Mouse (Mus musculus): Measurements from ENCODE around the gene 1110002E22Rik. TPM values are rescaled to one million over a fixed set of nuclear protein-coding genes. Genes with fewer than 3 reads are reported as not detected.

Gene 1110002E22Rik
- polyA plus RNA-seq, 1 experiment = 0.05 TPM

- 55% methylated on average over 14 of the region's 14 CpGs for whole genome bisulfite sequencing
- DNase-seq (ENCODE audit: low read depth in 1 of 2, low spot score in 2 of 2) = no peak
- no peak overlapping the region for H3K27ac ChIP-seq (ENCODE audit: insufficient read depth, low read length)
- H3K36me3 ChIP-seq (ENCODE audit: control insufficient read depth, insufficient read depth, low read length) = no peaks in the 10 kb centered on the region
- H3K4me1 ChIP-seq (ENCODE audit: control insufficient read depth, insufficient read depth, insufficient read length) = no peaks in the 10 kb centered on the region
- peak overlapping the region; percentile 3; the same call in 1 of the 2 replicates for H3K4me3 ChIP-seq (ENCODE audit: extremely low read depth, insufficient read depth, insufficient read length)
- no peak for TF ChIP-seq CTCF (IDR thresholded peaks at IDR 0.05; ENCODE audit: extremely low read depth, insufficient read depth, insufficient read length, insufficient replicate concordance)
- TF ChIP-seq POLR2A (IDR thresholded peaks at IDR 0.05; ENCODE audit: low read depth, low read length) = no peak
- H3K27me3 ChIP-seq (ENCODE audit: control insufficient read depth, insufficient read depth, low read length) = no peaks in the 10 kb centered on the region
Observed at GRCm38 (mm10) chr3:138118831-138119230, 54.0 kb downstream of the 1110002E22Rik start.

GRCm38 (mm10) chr3:138119444-138120105 is 54.7 kb downstream of the 1110002E22Rik start:
- H3K27ac ChIP-seq (ENCODE audit: insufficient read depth, low read length) = no peak overlapping the region
- 94% methylated on average over 16 of the region's 16 CpGs for WGBS
- DNase-seq (ENCODE audit: low read depth in 1 of 2, low spot score in 2 of 2) = no peak
- H3K4me3 ChIP-seq (ENCODE audit: extremely low read depth, insufficient read depth, insufficient read length) = no peak overlapping the region
- no peaks in the 10 kb centered on the region for H3K27me3 ChIP-seq (ENCODE audit: control insufficient read depth, insufficient read depth, low read length)
- no peak for TF ChIP-seq POLR2A (IDR thresholded peaks at IDR 0.05; ENCODE audit: low read depth, low read length)
- no peak for TF ChIP-seq CTCF (IDR thresholded peaks at IDR 0.05; ENCODE audit: extremely low read depth, insufficient read depth, insufficient read length, insufficient replicate concordance)
- H3K4me1 ChIP-seq (ENCODE audit: control insufficient read depth, insufficient read depth, insufficient read length) = no peaks in the 10 kb centered on the region
- no peaks in the 10 kb centered on the region for H3K36me3 ChIP-seq (ENCODE audit: control insufficient read depth, insufficient read depth, low read length)

- no peaks in the 10 kb centered on the region for H3K4me1 ChIP-seq (ENCODE audit: control insufficient read depth, insufficient read depth, insufficient read length)
- no peak for TF ChIP-seq POLR2A (IDR thresholded peaks at IDR 0.05; ENCODE audit: low read depth, low read length)
- no peak for TF ChIP-seq CTCF (IDR thresholded peaks at IDR 0.05; ENCODE audit: extremely low read depth, insufficient read depth, insufficient read length, insufficient replicate concordance)
- WGBS = 82% methylated on average over 2 of the region's 2 CpGs
Observed at GRCm38 (mm10) chr3:138121461-138121860, 56.6 kb downstream of the 1110002E22Rik start.

GRCm38 (mm10) chr3:138123842-138124241 is 59.0 kb downstream of the 1110002E22Rik start:
- no peaks in the 10 kb centered on the region for H3K27me3 ChIP-seq (ENCODE audit: control insufficient read depth, insufficient read depth, low read length)
- TF ChIP-seq POLR2A (IDR thresholded peaks at IDR 0.05; ENCODE audit: low read depth, low read length) = no peak
- no peak for TF ChIP-seq CTCF (IDR thresholded peaks at IDR 0.05; ENCODE audit: extremely low read depth, insufficient read depth, insufficient read length, insufficient replicate concordance)
- DNase-seq (ENCODE audit: low read depth in 1 of 2, low spot score in 2 of 2) = no peak
- H3K36me3 ChIP-seq (ENCODE audit: control insufficient read depth, insufficient read depth, low read length) = no peaks in the 10 kb centered on the region
- 90% methylated on average over 10 of the region's 10 CpGs for WGBS
- no peak overlapping the region for H3K4me3 ChIP-seq (ENCODE audit: extremely low read depth, insufficient read depth, insufficient read length)
- no peaks in the 10 kb centered on the region for H3K4me1 ChIP-seq (ENCODE audit: control insufficient read depth, insufficient read depth, insufficient read length)
- H3K27ac ChIP-seq (ENCODE audit: insufficient read depth, low read length) = no peak overlapping the region

More at GRCm38 (mm10) chr3:138121461-138121860, 56.6 kb downstream of the 1110002E22Rik start:
- no peak for DNase-seq (ENCODE audit: low read depth in 1 of 2, low spot score in 2 of 2)
- no peak overlapping the region for H3K27ac ChIP-seq (ENCODE audit: insufficient read depth, low read length)
- no peak overlapping the region for H3K4me3 ChIP-seq (ENCODE audit: extremely low read depth, insufficient read depth, insufficient read length)
- no peaks in the 10 kb centered on the region for H3K36me3 ChIP-seq (ENCODE audit: control insufficient read depth, insufficient read depth, low read length)
- no peaks in the 10 kb centered on the region for H3K27me3 ChIP-seq (ENCODE audit: control insufficient read depth, insufficient read depth, low read length)

GRCm38 (mm10) chr3:138129110-138129509 is 64.3 kb downstream of the 1110002E22Rik start:
- 94% methylated on average over 6 of the region's 6 CpGs for WGBS
- H3K4me1 ChIP-seq (ENCODE audit: control insufficient read depth, insufficient read depth, insufficient read length) = no peaks in the 10 kb centered on the region
- TF ChIP-seq CTCF (IDR thresholded peaks at IDR 0.05; ENCODE audit: extremely low read depth, insufficient read depth, insufficient read length, insufficient replicate concordance) (no peak), POLR2A (IDR thresholded peaks at IDR 0.05; ENCODE audit: low read depth, low read length) (no peak)
- no peaks in the 10 kb centered on the region for H3K27me3 ChIP-seq (ENCODE audit: control insufficient read depth, insufficient read depth, low read length)
- no peaks in the 10 kb centered on the region for H3K36me3 ChIP-seq (ENCODE audit: control insufficient read depth, insufficient read depth, low read length)
- no peak for DNase-seq (ENCODE audit: low read depth in 1 of 2, low spot score in 2 of 2)
- no peak overlapping the region for H3K4me3 ChIP-seq (ENCODE audit: extremely low read depth, insufficient read depth, insufficient read length)
- H3K27ac ChIP-seq (ENCODE audit: insufficient read depth, low read length) = no peak overlapping the region

GRCm38 (mm10) chr3:138130692-138131091 is 65.8 kb downstream of the 1110002E22Rik start:
- no peaks in the 10 kb centered on the region for H3K4me1 ChIP-seq (ENCODE audit: control insufficient read depth, insufficient read depth, insufficient read length)
- H3K4me3 ChIP-seq (ENCODE audit: extremely low read depth, insufficient read depth, insufficient read length) = no peak overlapping the region
- H3K36me3 ChIP-seq (ENCODE audit: control insufficient read depth, insufficient read depth, low read length) = no peaks in the 10 kb centered on the region
- TF ChIP-seq CTCF (IDR thresholded peaks at IDR 0.05; ENCODE audit: extremely low read depth, insufficient read depth, insufficient read length, insufficient replicate concordance) (no peak), POLR2A (IDR thresholded peaks at IDR 0.05; ENCODE audit: low read depth, low read length) (no peak)
- no peak for DNase-seq (ENCODE audit: low read depth in 1 of 2, low spot score in 2 of 2)
- 84% methylated on average over 1 of the region's 1 CpGs for WGBS
- no peaks in the 10 kb centered on the region for H3K27me3 ChIP-seq (ENCODE audit: control insufficient read depth, insufficient read depth, low read length)
- H3K27ac ChIP-seq (ENCODE audit: insufficient read depth, low read length) = no peak overlapping the region

Other genes with a start within 250 kb of the 1110002E22Rik start
- gene H2afz, start 200.6 kb upstream of the 1110002E22Rik start, polyA plus RNA-seq (2012; rRNA removed) = 452 and 708 TPM in 2 replicates
- 1.9 TPM in 2 replicates for gene Dnajb14, start 197.4 kb upstream of the 1110002E22Rik start, polyA plus RNA-seq (2012; rRNA removed)
- gene Lamtor3, start 146.5 kb upstream of the 1110002E22Rik start, polyA plus RNA-seq (2012; rRNA removed) = 14.9 and 15.7 TPM in 2 replicates
- gene Dapp1, start 83.5 kb upstream of the 1110002E22Rik start, polyA plus RNA-seq (2012; rRNA removed) = 11.9 and 13.5 TPM in 2 replicates
- gene Gm5105, start 2.3 kb downstream of the 1110002E22Rik start, polyA plus RNA-seq (2012; rRNA removed) = not detected in 2 replicates
- 0.43 and 0.64 TPM in 2 replicates for gene Trmt10a, start 78.4 kb downstream of the 1110002E22Rik start, polyA plus RNA-seq (2012; rRNA removed)
- gene Mttp, start 79.9 kb downstream of the 1110002E22Rik start, polyA plus RNA-seq (2012; rRNA removed) = 0.47 and 0.54 TPM in 2 replicates
- not detected in 2 replicates for gene 4930579F01Rik, start 128.8 kb downstream of the 1110002E22Rik start, polyA plus RNA-seq (2012; rRNA removed)
- not detected in 2 replicates for gene Adh7, start 152.7 kb downstream of the 1110002E22Rik start, polyA plus RNA-seq (2012; rRNA removed)
- gene Adh1, start 195.9 kb downstream of the 1110002E22Rik start, polyA plus RNA-seq (2012; rRNA removed) = 1.8 and 1.9 TPM in 2 replicates
- gene Adh6a, start 248.2 kb downstream of the 1110002E22Rik start, polyA plus RNA-seq (2012; rRNA removed) = not detected in 2 replicates